Mouse (Mus musculus) limb, embryonic 10.5 days (tissue): ENCODE data around the gene Mylk2. TPM values are rescaled to one million over a fixed set of nuclear protein-coding genes. Genes with fewer than 3 reads are reported as not detected.

ENCODE experiments used
- DNase-seq: peaks from one replicate; pipeline ENCODE4 v3.0.0-alpha.2; 2017; ENCODE audit warnings: low spot score
- H3K27ac ChIP-seq: fragments of 300-500 bp; sonication (generic); 2 replicates; pipeline ENCODE4 v1.5.1; 2016; ENCODE audit warnings: mild to moderate bottlenecking
- H3K27me3 ChIP-seq: fragments of 300-500 bp; sonication (generic); 2 replicates; pipeline ENCODE4 v1.6.1; 2016; ENCODE audit warnings: low read depth, mild to moderate bottlenecking; ENCODE audit not compliant: poor library complexity, severe bottlenecking
- H3K36me3 ChIP-seq: fragments of 300-500 bp; sonication (generic); 2 replicates; pipeline ENCODE4 v1.6.1; 2016; ENCODE audit warnings: mild to moderate bottlenecking, moderate library complexity
- H3K4me1 ChIP-seq: fragments of 300-500 bp; sonication (generic); 2 replicates; pipeline ENCODE4 v1.6.1; 2016
- H3K4me3 ChIP-seq: fragments of 300-500 bp; sonication (generic); 2 replicates; pipeline ENCODE4 v1.5.1; 2016; ENCODE audit warnings: mild to moderate bottlenecking, moderate library complexity
- H3K9me3 ChIP-seq: fragments of 300-500 bp; sonication (generic); replicated peaks from 2 replicates; pipeline ENCODE4 v1.6.1; 2016; ENCODE audit warnings: mild to moderate bottlenecking
- WGBS: fragments of 180-500 bp; shearing (Covaris S2); methylation state at CpG from one replicate; pipeline ENCODE4 v1.1.7; 2016; 5-methylcytosine and 5-hydroxymethylcytosine counted together
- polyA plus RNA-seq: library from polyadenylated mRNA; unstranded; fragments of >200 nt; fragmentation: Nextera tagmentation; extraction: Ambion mirVana; gene quantifications from 2 replicates; pipeline ENCODE4 v1.2.1, GENCODE M21; 2016

The Mylk2 gene
- polyA plus RNA-seq, 1 experiment from 2014 or later: not detected

GRCm38 (mm10) chr2:152939846-152940245 is 28.7 kb downstream of the Mylk2 start:
- 21% methylated on average over 4 of the region's 4 CpGs for WGBS
- H3K27ac ChIP-seq: no peak overlapping the region
- H3K27me3 ChIP-seq: peaks cover 83% of the 10 kb centered on the region
- DNase-seq: peak; percentile 75
- H3K4me1 ChIP-seq: peaks cover 15% of the 10 kb centered on the region
- no peaks in the 10 kb centered on the region for H3K9me3 ChIP-seq
- no peak overlapping the region for H3K4me3 ChIP-seq
- H3K36me3 ChIP-seq: no peaks in the 10 kb centered on the region

GRCm38 (mm10) chr2:152941106-152941505 is 30.0 kb downstream of the Mylk2 start:
- Histone ChIP-seq H3K27ac (no peak overlapping the region), H3K27me3 (peaks cover 89% of the 10 kb centered on the region), H3K36me3 (no peaks in the 10 kb centered on the region), H3K4me3 (no peak overlapping the region), H3K4me1 (peaks cover 15% of the 10 kb centered on the region), H3K9me3 (no peaks in the 10 kb centered on the region)
- no peak for DNase-seq
- 81% methylated on average over 6 of the region's 6 CpGs for WGBS

GRCm38 (mm10) chr2:152941776-152942175 is 30.6 kb downstream of the Mylk2 start:
- peaks cover 90% of the 10 kb centered on the region for H3K27me3 ChIP-seq

GRCm38 (mm10) chr2:152942898-152943515 is 31.9 kb downstream of the Mylk2 start:
- H3K9me3 ChIP-seq: no peaks in the 10 kb centered on the region
- H3K27me3 ChIP-seq: peaks cover 98% of the 10 kb centered on the region
- peak; percentile 62 for DNase-seq
- WGBS: under 1% methylated on average over 65 of the region's 65 CpGs
- H3K4me3 ChIP-seq: peak overlapping the region; percentile 63
- H3K4me1 ChIP-seq: peaks cover 23% of the 10 kb centered on the region
- H3K36me3 ChIP-seq: no peaks in the 10 kb centered on the region
- peak overlapping the region; percentile 70; the same call in 1 of the 2 replicates for H3K27ac ChIP-seq

More at GRCm38 (mm10) chr2:152941776-152942175, 30.6 kb downstream of the Mylk2 start:
- H3K4me3 ChIP-seq: no peak overlapping the region
- WGBS: 26% methylated on average over 7 of the region's 7 CpGs
- H3K4me1 ChIP-seq: peaks cover 15% of the 10 kb centered on the region
- no peaks in the 10 kb centered on the region for H3K9me3 ChIP-seq
- no peaks in the 10 kb centered on the region for H3K36me3 ChIP-seq
- no peak for DNase-seq
- H3K27ac ChIP-seq: no peak overlapping the region

- peak overlapping the region; percentile 63 for H3K4me3 ChIP-seq
- H3K27me3 ChIP-seq: peaks cover 98% of the 10 kb centered on the region
- no peaks in the 10 kb centered on the region for H3K36me3 ChIP-seq
- no peaks in the 10 kb centered on the region for H3K9me3 ChIP-seq
- 6% methylated on average over 8 of the region's 8 CpGs for WGBS
- H3K4me1 ChIP-seq: peaks cover 23% of the 10 kb centered on the region
- peak; percentile 52 for DNase-seq
- H3K27ac ChIP-seq: no peak overlapping the region
Measured at GRCm38 (mm10) chr2:152943568-152943967, 32.4 kb downstream of the Mylk2 start.

GRCm38 (mm10) chr2:152944013-152944412 is 32.9 kb downstream of the Mylk2 start:
- Histone ChIP-seq H3K4me1 (peaks cover 23% of the 10 kb centered on the region), H3K36me3 (no peaks in the 10 kb centered on the region), H3K4me3 (no peak overlapping the region), H3K27me3 (peaks cover 98% of the 10 kb centered on the region), H3K9me3 (no peaks in the 10 kb centered on the region), H3K27ac (no peak overlapping the region)
- WGBS: 59% methylated on average over 9 of the region's 9 CpGs
- no peak for DNase-seq

GRCm38 (mm10) chr2:152947098-152947497 is 35.9 kb downstream of the Mylk2 start:
- H3K27ac ChIP-seq: no peak overlapping the region
- H3K4me1 ChIP-seq: peaks cover 41% of the 10 kb centered on the region
- H3K36me3 ChIP-seq: no peaks in the 10 kb centered on the region
- DNase-seq: no peak
- WGBS: 72% methylated on average over 7 of the region's 7 CpGs
- no peaks in the 10 kb centered on the region for H3K9me3 ChIP-seq
- no peak overlapping the region for H3K4me3 ChIP-seq
- peaks cover 98% of the 10 kb centered on the region for H3K27me3 ChIP-seq

GRCm38 (mm10) chr2:152948438-152949020 is 37.4 kb downstream of the Mylk2 start:
- H3K36me3 ChIP-seq: no peaks in the 10 kb centered on the region
- WGBS: 76% methylated on average over 5 of the region's 5 CpGs
- peaks cover 30% of the 10 kb centered on the region for H3K4me1 ChIP-seq
- H3K4me3 ChIP-seq: no peak overlapping the region
- peaks cover 94% of the 10 kb centered on the region for H3K27me3 ChIP-seq
- H3K9me3 ChIP-seq: no peaks in the 10 kb centered on the region
- no peak for DNase-seq
- H3K27ac ChIP-seq: no peak overlapping the region

- H3K36me3 ChIP-seq: no peaks in the 10 kb centered on the region
- H3K4me1 ChIP-seq: peaks cover 32% of the 10 kb centered on the region
- H3K27me3 ChIP-seq: peaks cover 87% of the 10 kb centered on the region
- no peaks in the 10 kb centered on the region for H3K9me3 ChIP-seq
- H3K4me3 ChIP-seq: peak overlapping the region; percentile 65
- WGBS: 42% methylated on average over 11 of the region's 11 CpGs
- 0 out of 2 replicates have a peak overlapping the region, but pooled peaks have one; percentile 81 for H3K27ac ChIP-seq
- no peak for DNase-seq
Measured at GRCm38 (mm10) chr2:152950358-152951064, 39.4 kb downstream of the Mylk2 start.

GRCm38 (mm10) chr2:152951065-152951849 is 40.1 kb downstream of the Mylk2 start, which contains the start of gene Dusp15:
Dusp15 (minus strand) TSS chr2:152951698.
- Histone ChIP-seq H3K27ac (peak within 1 kb of the TSS; percentile 81), H3K36me3 (no peaks in the 10 kb centered on the region), H3K27me3 (peaks cover 86% of the 10 kb centered on the region), H3K9me3 (no peaks in the 10 kb centered on the region), H3K4me1 (peaks cover 32% of the 10 kb centered on the region), H3K4me3 (peak within 1 kb of the TSS; percentile 65)
- 2% methylated on average over 54 of the region's 54 CpGs for WGBS
- peak; percentile 69 for DNase-seq

GRCm38 (mm10) chr2:152951850-152952720 is 40.9 kb downstream of the Mylk2 start:
- no peak for DNase-seq
- peak overlapping the region; percentile 65 for H3K4me3 ChIP-seq
- H3K9me3 ChIP-seq: no peaks in the 10 kb centered on the region
- H3K27ac ChIP-seq: peak overlapping the region; percentile 81
- 27% methylated on average over 13 of the region's 13 CpGs for WGBS
- no peaks in the 10 kb centered on the region for H3K36me3 ChIP-seq
- H3K27me3 ChIP-seq: peaks cover 84% of the 10 kb centered on the region
- H3K4me1 ChIP-seq: peaks cover 29% of the 10 kb centered on the region

GRCm38 (mm10) chr2:152958116-152958515 is 47.0 kb downstream of the Mylk2 start:
- Histone ChIP-seq H3K36me3 (no peaks in the 10 kb centered on the region), H3K4me3 (no peak overlapping the region), H3K27me3 (peaks cover 26% of the 10 kb centered on the region), H3K9me3 (no peaks in the 10 kb centered on the region), H3K4me1 (peaks cover 10% of the 10 kb centered on the region), H3K27ac (no peak overlapping the region)
- WGBS: 81% methylated on average over 3 of the region's 3 CpGs
- DNase-seq: no peak
